Mouse (Mus musculus) neural tube, embryonic 14.5 days (tissue): ENCODE results near the gene Olfr318. TPM values are rescaled to one million over a fixed set of nuclear protein-coding genes. Genes with fewer than 3 reads are reported as not detected.
"Not testable (repeated sequence)": the region's sequence is repeated elsewhere in the genome, so short reads cannot be mapped to it uniquely, and the experiment has no call there.

Experiments used
- ATAC-seq: fragments of 200-750 bp; cut with Nextera tagmentation; 2 replicates; pipeline ENCODE4 v1.8.0; 2017; ENCODE audit warnings: low read depth, mild to moderate bottlenecking, moderate TSS enrichment, moderate library complexity
- H3K27ac ChIP-seq: fragments of 300-500 bp; sonication (generic); 2 replicates; pipeline ENCODE4 v1.5.1; 2014; ENCODE audit warnings: low read depth, mild to moderate bottlenecking, control low read depth, low read length, moderate library complexity, mixed read lengths
- H3K27me3 ChIP-seq: fragments of 300-500 bp; sonication (generic); 2 replicates; pipeline ENCODE4 v1.6.1; 2014; ENCODE audit warnings: low read length; ENCODE audit not compliant: control insufficient read depth, insufficient read depth
- H3K36me3 ChIP-seq: fragments of 300-500 bp; sonication (generic); 2 replicates; pipeline ENCODE4 v1.6.1; 2014; ENCODE audit warnings: low read length, mixed read lengths; ENCODE audit not compliant: control insufficient read depth, insufficient read depth
- H3K4me1 ChIP-seq: fragments of 300-500 bp; sonication (generic); 2 replicates; pipeline ENCODE4 v1.6.1; 2014; ENCODE audit warnings: low read length; ENCODE audit not compliant: control insufficient read depth, insufficient read depth
- H3K4me2 ChIP-seq: fragments of 300-500 bp; sonication (generic); 2 replicates; pipeline ENCODE4 v1.6.1; 2014; ENCODE audit warnings: mild to moderate bottlenecking, low read depth, low read length, control low read depth
- H3K4me3 ChIP-seq: fragments of 300-500 bp; sonication (generic); 2 replicates; pipeline ENCODE4 v1.5.1; 2014; ENCODE audit warnings: low read depth, low read length, control low read depth, mixed read lengths
- H3K9ac ChIP-seq: fragments of 300-500 bp; sonication (generic); replicated peaks from 2 replicates; pipeline ENCODE4 v1.6.1; 2014; ENCODE audit warnings: low read depth, mild to moderate bottlenecking, control low read depth, low read length, mixed read lengths
- H3K9me3 ChIP-seq: fragments of 300-500 bp; sonication (generic); 2 replicates; pipeline ENCODE4 v1.6.1; 2016; ENCODE audit warnings: low read length; ENCODE audit not compliant: control insufficient read depth
- WGBS: fragments of 180-500 bp; shearing (Covaris S2); extraction: QIAGEN DNeasy Blood & Tissue Kit; methylation state at CpG from one replicate; pipeline ENCODE4 v1.1.7; 2014; 5-methylcytosine and 5-hydroxymethylcytosine counted together
- polyA plus RNA-seq: library from polyadenylated mRNA; unstranded; fragments of >200 nt; fragmentation: Nextera tagmentation; extraction: Ambion mirVana; gene quantifications from 2 replicates; pipeline ENCODE4 v1.2.1, GENCODE M21; 2014

The Olfr318 gene
- not detected in 2 replicates for polyA plus RNA-seq

GRCm38 (mm10) chr11:58723914-58724313 lies at the start of gene Olfr318:
Olfr318 (minus strand) TSS chr11:58724014.
- Histone ChIP-seq H3K4me3 (no peak within 1 kb of the TSS), H3K36me3 (no peaks in the 10 kb centered on the region), H3K9ac (no peak within 1 kb of the TSS), H3K9me3 (no peaks in the 10 kb centered on the region), H3K27ac (no peak within 1 kb of the TSS), H3K4me2 (no peak within 1 kb of the TSS), H3K27me3 (no peaks in the 10 kb centered on the region), H3K4me1 (no peaks in the 10 kb centered on the region)
- ATAC-seq: no peak

- Histone ChIP-seq H3K4me2 (no peak within 1 kb of the TSS), H3K9ac (no peak within 1 kb of the TSS), H3K27ac (no peak within 1 kb of the TSS), H3K27me3 (no peaks in the 10 kb centered on the region), H3K4me3 (no peak within 1 kb of the TSS), H3K4me1 (no peaks in the 10 kb centered on the region), H3K36me3 (no peaks in the 10 kb centered on the region), H3K9me3 (no peaks in the 10 kb centered on the region)
- no peak for ATAC-seq
Measured at GRCm38 (mm10) chr11:58772888-58773287, 49.1 kb upstream of the Olfr318 start, which contains the start of gene Olfr315. Olfr315 (plus strand) TSS chr11:58773188.

GRCm38 (mm10) chr11:58752434-58752833 lies 28.6 kb upstream of the Olfr318 start, which contains the start of gene Olfr316:
Olfr316 (plus strand) TSS chr11:58752734.
- H3K36me3 ChIP-seq: no peaks in the 10 kb centered on the region
- no peak within 1 kb of the TSS for H3K9ac ChIP-seq
- WGBS: 93% methylated on average over 2 of the region's 2 CpGs
- H3K9me3 ChIP-seq: no peaks in the 10 kb centered on the region
- no peaks in the 10 kb centered on the region for H3K4me1 ChIP-seq
- H3K27me3 ChIP-seq: no peaks in the 10 kb centered on the region
- H3K27ac ChIP-seq: no peak within 1 kb of the TSS
- ATAC-seq: no peak
- H3K4me2 ChIP-seq: no peak within 1 kb of the TSS
- H3K4me3 ChIP-seq: no peak within 1 kb of the TSS

DNA sequence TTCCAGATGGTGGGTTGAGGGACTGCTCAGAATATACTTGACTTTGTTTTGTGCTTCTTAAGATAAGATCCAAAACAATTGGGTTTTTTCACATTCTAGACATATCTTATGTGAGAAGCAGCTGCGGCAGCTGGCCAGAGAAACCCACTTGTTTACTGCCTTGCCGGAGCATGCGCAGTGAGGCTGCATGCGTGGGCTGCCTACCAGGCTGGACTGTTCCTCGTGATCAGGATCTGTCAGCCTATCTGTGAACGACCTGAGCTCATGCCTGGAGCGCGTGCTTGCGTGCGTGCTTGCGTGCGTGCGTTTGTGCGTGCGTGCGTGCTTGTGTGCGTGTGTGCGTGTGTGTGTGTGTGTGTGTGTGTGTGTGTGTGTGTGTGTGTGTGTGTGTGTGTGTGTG lies 27.3 kb upstream of the Olfr318 start:
- not testable (repeated sequence) for H3K36me3 ChIP-seq

DNA sequence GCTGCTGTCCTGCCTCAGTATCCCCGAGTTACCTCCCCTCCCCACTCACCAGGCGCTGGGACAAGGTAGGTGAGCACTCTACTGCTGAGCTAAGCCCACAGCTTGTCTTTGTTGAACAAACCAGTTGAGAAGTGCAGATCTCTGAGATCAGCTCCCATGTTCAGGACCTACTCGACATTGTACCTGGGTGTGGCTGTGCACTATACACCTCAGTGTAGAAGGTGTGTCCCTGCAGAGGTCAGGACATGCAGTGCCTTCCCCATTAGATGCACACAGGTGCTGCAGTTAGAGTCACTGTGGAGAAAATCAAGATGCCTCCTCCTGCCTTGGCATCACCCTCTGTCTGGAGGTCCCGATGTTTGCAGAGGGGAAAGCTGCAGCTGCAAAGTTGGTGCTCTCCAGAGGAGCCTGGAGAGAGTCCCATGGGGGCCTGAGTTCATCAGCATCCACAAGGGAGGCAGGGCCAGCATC lies 15.0 kb upstream of the Olfr318 start, which contains the start of gene Olfr317:
Olfr317 (minus strand) TSS at position 421 of the 471 bp plus-strand sequence.
- Histone ChIP-seq H3K4me2 (no peak within 1 kb of the TSS), H3K27me3 (no peaks in the 10 kb centered on the region), H3K36me3 (no peaks in the 10 kb centered on the region), H3K27ac (no peak within 1 kb of the TSS), H3K4me1 (no peaks in the 10 kb centered on the region), H3K4me3 (no peak within 1 kb of the TSS), H3K9ac (no peak within 1 kb of the TSS), H3K9me3 (no peaks in the 10 kb centered on the region)
- 80% methylated on average over 4 of the region's 4 CpGs for WGBS
- no peak for ATAC-seq

More for the DNA sequence above, 27.3 kb upstream of the Olfr318 start:
- not testable (repeated sequence) for H3K9ac ChIP-seq, H3K4me2 ChIP-seq, H3K9me3 ChIP-seq, H3K4me3 ChIP-seq, H3K27me3 ChIP-seq, ATAC-seq, H3K4me1 ChIP-seq, H3K27ac ChIP-seq
- 89% methylated on average over 18 of the region's 18 CpGs for WGBS

DNA sequence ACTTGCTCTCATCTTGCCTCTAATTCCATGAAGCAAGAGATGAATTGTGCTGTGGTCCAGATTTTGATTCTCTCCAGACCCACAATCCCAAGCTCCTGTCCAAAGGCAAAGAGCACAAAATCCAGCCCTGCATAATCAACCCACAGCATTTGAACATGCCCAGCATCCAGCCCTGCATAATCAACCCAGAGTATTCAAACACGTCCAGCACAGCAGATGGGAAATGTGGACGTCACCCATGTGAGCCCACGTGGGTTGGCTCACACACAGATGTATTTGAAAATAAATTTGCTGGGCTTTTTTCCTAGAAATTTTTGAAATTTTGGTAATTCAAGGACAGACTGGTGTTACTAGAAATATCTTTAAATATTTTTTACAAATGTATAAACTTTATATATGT lies 9.6 kb upstream of the Olfr318 start:
- no peak overlapping the region for H3K4me2 ChIP-seq
- H3K27me3 ChIP-seq: no peaks in the 10 kb centered on the region
- no peak overlapping the region for H3K27ac ChIP-seq
- H3K4me1 ChIP-seq: no peaks in the 10 kb centered on the region
- H3K4me3 ChIP-seq: no peak overlapping the region
- H3K36me3 ChIP-seq: no peaks in the 10 kb centered on the region
- H3K9ac ChIP-seq: no peak overlapping the region
- no peaks in the 10 kb centered on the region for H3K9me3 ChIP-seq
- no peak for ATAC-seq
- WGBS: 48% methylated on average over 3 of the region's 3 CpGs

DNA sequence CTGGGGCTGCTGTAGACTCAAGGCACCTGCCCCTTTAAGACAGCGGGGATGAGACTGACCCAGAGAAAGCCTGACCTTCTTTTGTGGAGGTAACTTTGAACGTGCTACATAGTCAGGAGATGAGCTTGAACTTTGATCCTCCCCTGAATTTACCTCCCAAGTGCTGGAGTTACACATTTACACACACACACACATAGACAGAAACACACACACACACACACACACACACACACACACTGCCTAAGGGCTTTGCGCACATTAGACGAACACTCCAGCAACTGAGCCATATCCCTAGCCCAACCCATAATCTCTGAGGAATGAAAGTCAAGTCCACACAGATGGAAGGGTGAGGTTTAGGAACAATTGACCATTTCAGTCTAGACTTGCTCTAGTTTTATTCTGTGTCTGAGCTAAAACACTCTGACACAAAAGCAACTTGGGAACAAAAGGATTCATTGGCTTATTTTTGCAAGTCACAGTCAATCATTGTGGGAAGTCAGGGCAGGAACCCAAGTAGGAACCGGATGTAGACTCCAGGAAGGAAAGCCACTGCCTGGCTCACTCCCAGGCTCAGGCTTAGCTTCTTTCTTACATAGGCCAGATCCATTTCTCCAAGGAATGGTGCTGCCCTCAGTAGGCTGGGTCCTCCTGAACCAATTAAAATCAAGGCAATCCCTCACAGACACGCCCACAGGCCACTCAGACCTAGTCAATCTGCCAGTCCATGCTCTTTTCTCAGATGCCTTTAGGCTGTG lies 4.3 kb upstream of the Olfr318 start:
- ATAC-seq, H3K9ac ChIP-seq, H3K9me3 ChIP-seq, H3K27me3 ChIP-seq, H3K4me2 ChIP-seq, H3K27ac ChIP-seq, H3K4me3 ChIP-seq, H3K36me3 ChIP-seq, H3K4me1 ChIP-seq: not testable (repeated sequence)
- WGBS: 79% methylated on average over 6 of the region's 6 CpGs

DNA sequence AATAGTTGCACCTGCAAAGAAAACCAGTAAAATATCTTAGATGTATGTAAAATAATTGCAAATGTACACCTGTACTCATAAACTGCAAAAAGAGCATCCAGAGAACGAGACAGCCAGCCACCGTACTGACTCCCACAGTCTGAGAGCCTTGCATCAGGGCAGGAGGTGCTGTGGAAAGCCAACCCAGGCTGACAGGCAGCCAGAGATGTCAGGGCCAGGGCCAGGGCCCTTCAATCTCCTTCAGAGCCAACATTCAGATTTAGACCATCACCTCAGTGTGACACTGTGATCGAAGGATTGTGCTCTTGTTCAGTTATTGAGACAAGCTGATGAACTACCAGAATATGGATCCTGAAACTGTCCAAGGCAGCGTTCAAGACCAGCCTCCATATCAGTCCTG lies 4.1 kb downstream of the Olfr318 start:
- no peak for ATAC-seq
- no peak overlapping the region for H3K27ac ChIP-seq
- WGBS: 90% methylated on average over 4 of the region's 4 CpGs
- no peak overlapping the region for H3K4me2 ChIP-seq
- no peaks in the 10 kb centered on the region for H3K27me3 ChIP-seq
- no peak overlapping the region for H3K9ac ChIP-seq
- H3K36me3 ChIP-seq: no peaks in the 10 kb centered on the region
- H3K4me1 ChIP-seq: no peaks in the 10 kb centered on the region
- H3K9me3 ChIP-seq: no peaks in the 10 kb centered on the region
- no peak overlapping the region for H3K4me3 ChIP-seq

DNA sequence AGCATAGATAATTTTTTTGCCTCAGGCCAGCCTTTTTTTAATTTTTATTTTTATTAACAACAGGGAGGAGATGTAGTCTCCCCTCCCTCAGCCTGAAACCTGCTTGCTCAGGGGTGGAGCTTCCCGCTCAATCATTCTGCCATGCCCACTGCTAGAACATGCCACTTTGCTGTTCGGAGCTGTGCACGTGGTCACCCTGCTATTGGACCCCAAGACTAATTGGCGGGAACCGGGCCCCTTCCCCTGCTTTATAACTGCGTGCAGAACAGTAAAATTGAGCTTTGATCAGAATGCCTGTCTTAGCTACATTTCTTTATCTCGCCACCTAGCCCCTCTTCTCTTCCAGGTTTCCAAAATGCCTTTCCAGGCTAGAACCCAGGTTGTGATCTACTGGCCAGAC lies 6.1 kb downstream of the Olfr318 start:
- not testable (repeated sequence) for H3K27me3 ChIP-seq, H3K4me3 ChIP-seq, H3K4me1 ChIP-seq, H3K9ac ChIP-seq, ATAC-seq, H3K4me2 ChIP-seq, H3K36me3 ChIP-seq, H3K27ac ChIP-seq, H3K9me3 ChIP-seq
- WGBS: 91% methylated on average over 6 of the region's 7 CpGs
